In genomic region chr12:55490722-55491449, GRCm38 (mm10) we compare ENCODE assay signal across 9 mouse cellular contexts. TPM values are rescaled to one million over a fixed set of nuclear protein-coding genes. Genes with fewer than 3 reads are reported as not detected.
DNase-seq lines count a peak whose midpoint lies in the region; ATAC-seq and TF ChIP-seq lines count a peak whose summit lies in the region.
"Had no signal": no experiment of that assay in that cellular context is flagged by ENCODE, and none has a peak within 500 bp of the region (broad histone marks: within the 10 kb centered on the region; RNA-seq: fewer than 3 reads in every experiment).

No protein-coding gene starts in this region.

- peak overlapping the region; percentile 91 for H3K4me2 ChIP-seq in liver, embryonic 14.5 days (ENCODE audit: low read depth)
- H3K4me2 ChIP-seq in neural tube, embryonic 15.5 days: peak overlapping the region; percentile 91

- no peak for DNase-seq in MEL (ENCODE audit: low read depth, low spot score)
- DNase-seq in forebrain, embryonic 10.5 days (ENCODE audit: extremely low spot score, low spot score): no peak
- DNase-seq in heart, postnatal 4 days: peak; percentile 38
- no peak for DNase-seq in liver, embryonic 14.5 days (ENCODE audit: low read depth in 3 of 3, low spot score in 3 of 3)
- DNase-seq in right cerebral cortex, adult 2 months (ENCODE audit: low spot score in 2 of 2): no peak

- peak overlapping the region; percentile 46; the same call in 1 of the 2 replicates for H3K27ac ChIP-seq in MEL (ENCODE audit: control insufficient read depth, low read depth, low read length)
- H3K27ac ChIP-seq in forebrain, embryonic 10.5 days: peak overlapping the region; percentile 98
- H3K27ac ChIP-seq in liver, embryonic 14.5 days: no peak overlapping the region
- peak overlapping the region; percentile 99 for H3K27ac ChIP-seq in neural tube, embryonic 15.5 days (replicated peaks)

- no peak for TF ChIP-seq RAD21 in MEL (IDR thresholded peaks at IDR 0.05; ENCODE audit: low read depth, low read length)

- H3K79me2 ChIP-seq in MEL (ENCODE audit: control insufficient read depth, insufficient read depth, low read length, poor library complexity): peaks cover 10% of the 10 kb centered on the region

- no peak for TF ChIP-seq EP300 in MEL (IDR thresholded peaks at IDR 0.05; ENCODE audit: low read depth in 1 of 2, low read length in 2 of 2)
- TF ChIP-seq EP300 in liver, embryonic 14.5 days (IDR thresholded peaks at IDR 0.05; ENCODE audit: low read depth): no peak

- no peaks in the 10 kb centered on the region; the same call in none of the 2 replicates for H3K27me3 ChIP-seq in erythroblast, embryonic 14.5 days (ENCODE audit: control insufficient read depth)
- no peaks in the 10 kb centered on the region for H3K27me3 ChIP-seq in MEL (ENCODE audit: control insufficient read depth in 1 of 2, insufficient read depth in 2 of 2, low read length in 2 of 2)
- H3K27me3 ChIP-seq in forebrain, embryonic 10.5 days (ENCODE audit: poor library complexity, severe bottlenecking): 0 out of 2 replicates have a peak, but pooled peaks cover 8% of the 10 kb centered on the region
- no peaks in the 10 kb centered on the region for H3K27me3 ChIP-seq in liver, embryonic 14.5 days (ENCODE audit: control insufficient read depth, insufficient read depth, low read length)
- H3K27me3 ChIP-seq in neural tube, embryonic 15.5 days (replicated peaks): no peaks in the 10 kb centered on the region
- H3K27me3 ChIP-seq: Patski had no signal

- H3K4me3 ChIP-seq in erythroblast, embryonic 14.5 days (replicated peaks): peak overlapping the region; percentile 84
- H3K4me3 ChIP-seq in MEL (ENCODE audit: control insufficient read depth in 1 of 2, insufficient read depth in 1 of 2, low read depth in 2 of 2, low read length in 2 of 2): peak overlapping the region; percentile 63 to 82
- peak overlapping the region; percentile 65 for H3K4me3 ChIP-seq in forebrain, embryonic 10.5 days
- H3K4me3 ChIP-seq in liver, embryonic 14.5 days (ENCODE audit: insufficient read depth in 1 of 2, low read depth in 2 of 2, low read length in 2 of 2): peak overlapping the region; percentile 62 to 71
- peak overlapping the region; percentile 95 for H3K4me3 ChIP-seq in neural tube, embryonic 15.5 days (replicated peaks)

- H3K36me3 ChIP-seq in erythroblast, embryonic 14.5 days (ENCODE audit: control insufficient read depth): peaks cover 18% of the 10 kb centered on the region
- H3K36me3 ChIP-seq in MEL (ENCODE audit: control insufficient read depth in 1 of 2, insufficient read depth in 2 of 2, low read length in 2 of 2): peaks cover 3 to 8% of the 10 kb centered on the region in 2 experiments
- H3K36me3 ChIP-seq in forebrain, embryonic 10.5 days (replicated peaks): peaks cover 44% of the 10 kb centered on the region
- H3K36me3 ChIP-seq in liver, embryonic 14.5 days (replicated peaks; ENCODE audit: control insufficient read depth, insufficient read depth, low read depth): peaks cover 6% of the 10 kb centered on the region
- peaks cover 36% of the 10 kb centered on the region for H3K36me3 ChIP-seq in neural tube, embryonic 15.5 days

- TF ChIP-seq CTCF in MEL (IDR thresholded peaks at IDR 0.05 in 2 of 3, conservative IDR thresholded peaks at IDR 0.05 in 1 of 3; ENCODE audit: control insufficient read depth in 1 of 3, insufficient read depth in 1 of 3, low read depth in 2 of 3, low read length in 3 of 3, poor library complexity in 1 of 3, severe bottlenecking in 1 of 3): no peak
- no peak for TF ChIP-seq CTCF in liver, embryonic 14.5 days (IDR thresholded peaks at IDR 0.05; ENCODE audit: low read depth)

- TF ChIP-seq POLR2A in MEL (IDR thresholded peaks at IDR 0.05; ENCODE audit: control insufficient read depth in 1 of 2, insufficient read depth in 1 of 2, low read depth in 1 of 2, low read length in 2 of 2, poor library complexity in 1 of 2): no peak

- WGBS in forebrain, embryonic 10.5 days: 89% methylated on average over 13 of the region's 13 CpGs
- 83% methylated on average over 13 of the region's 13 CpGs for WGBS in liver, embryonic 14.5 days (ENCODE audit: insufficient replicate concordance)
- WGBS in neural tube, embryonic 15.5 days: 80% methylated on average over 13 of the region's 13 CpGs

- H3K9ac ChIP-seq in MEL (ENCODE audit: control insufficient read depth, low read depth, low read length, poor library complexity, severe bottlenecking): peak overlapping the region; percentile 72
- peak overlapping the region; percentile 81 for H3K9ac ChIP-seq in liver, embryonic 14.5 days (replicated peaks)
- H3K9ac ChIP-seq in neural tube, embryonic 15.5 days (replicated peaks): peak overlapping the region; percentile 99

- H3K9me3 ChIP-seq in erythroblast, embryonic 14.5 days (ENCODE audit: control insufficient read depth, low read length): no peaks in the 10 kb centered on the region
- no peaks in the 10 kb centered on the region for H3K9me3 ChIP-seq in MEL (replicated peaks; ENCODE audit: insufficient read depth, low read length)
- no peaks in the 10 kb centered on the region for H3K9me3 ChIP-seq in forebrain, embryonic 10.5 days
- H3K9me3 ChIP-seq in liver, embryonic 14.5 days (ENCODE audit: control insufficient read depth, low read length): no peaks in the 10 kb centered on the region
- no peaks in the 10 kb centered on the region for H3K9me3 ChIP-seq in neural tube, embryonic 15.5 days (replicated peaks)

- ATAC-seq in erythroblast, adult 5-6 weeks (replicated peaks; ENCODE audit: low FRiP score, poor library complexity, severe bottlenecking): no peak
- no peak for ATAC-seq in liver, embryonic 14.5 days (ENCODE audit: insufficient read depth)
- no peak for ATAC-seq in neural tube, embryonic 15.5 days (ENCODE audit: low FRiP score)

- peaks cover 35% of the 10 kb centered on the region for H3K4me1 ChIP-seq in erythroblast, embryonic 14.5 days (ENCODE audit: control insufficient read depth)
- H3K4me1 ChIP-seq in MEL (ENCODE audit: control insufficient read depth in 1 of 2, insufficient read depth in 2 of 2, low read length in 2 of 2): peaks cover 0 to 13% of the 10 kb centered on the region in 2 experiments; a peak in 3 of 4 replicates
- H3K4me1 ChIP-seq in forebrain, embryonic 10.5 days: peaks cover 29% of the 10 kb centered on the region
- H3K4me1 ChIP-seq in liver, embryonic 14.5 days (replicated peaks; ENCODE audit: control insufficient read depth in 2 of 2, insufficient read depth in 2 of 2, low read length in 1 of 2): peaks cover 5 to 22% of the 10 kb centered on the region in 2 experiments
- peaks cover 37% of the 10 kb centered on the region for H3K4me1 ChIP-seq in neural tube, embryonic 15.5 days

TF ChIP-seq in MEL, 35 proteins besides CTCF, POLR2A, EP300 and RAD21:
- TF ChIP-seq NELFE (IDR thresholded peaks at IDR 0.05; ENCODE audit: low read depth, low read length) (no peak), RCOR1 (IDR thresholded peaks at IDR 0.05; ENCODE audit: low read depth, low read length) (no peak), ELF1 (IDR thresholded peaks at IDR 0.05; ENCODE audit: low read depth, low read length) (no peak), ZC3H11A (IDR thresholded peaks at IDR 0.05; ENCODE audit: low read depth, low read length) (no peak), MAFK (IDR thresholded peaks at IDR 0.05; ENCODE audit: borderline replicate concordance, low read depth, low read length) (no peak), USF1 (IDR thresholded peaks at IDR 0.05; ENCODE audit: low read depth, low read length) (no peak), HCFC1 (IDR thresholded peaks at IDR 0.05; ENCODE audit: low read depth, low read length) (no peak), POLR2AphosphoS5 (IDR thresholded peaks at IDR 0.05; ENCODE audit: borderline replicate concordance, low read depth, low read length) (no peak), ZNF384 (IDR thresholded peaks at IDR 0.05; ENCODE audit: low read depth, low read length) (no peak), ETS1 (IDR thresholded peaks at IDR 0.05; ENCODE audit: low read depth, low read length) (no peak), USF2 (IDR thresholded peaks at IDR 0.05; ENCODE audit: borderline replicate concordance in 1 of 2, insufficient read depth in 1 of 2, low read depth in 1 of 2, low read length in 2 of 2) (no peak), MEF2A (IDR thresholded peaks at IDR 0.05; ENCODE audit: extremely low read depth, insufficient replicate concordance, low read depth, low read length, poor library complexity, severe bottlenecking) (no peak), SMC3 (IDR thresholded peaks at IDR 0.05; ENCODE audit: low read depth, low read length) (no peak), MAZ (IDR thresholded peaks at IDR 0.05; ENCODE audit: low read depth, low read length) (no peak), BHLHE40 (IDR thresholded peaks at IDR 0.05; ENCODE audit: borderline replicate concordance, low read depth, low read length) (no peak), MAX (IDR thresholded peaks at IDR 0.05; ENCODE audit: low read length) (no peak)

RNA-seq across cellular contexts. Expression of gene Nfkbia, which starts 1.6 kb away (rescaled TPM):
- 4.2 and 6.8 TPM in 2 replicates for polyA plus RNA-seq in erythroblast, embryonic 14.5 days (2012)
- total RNA-seq in erythroblast, adult 5-6 weeks (2015; ENCODE audit: low replicate concordance): 13.4 and 14.8 TPM in 2 replicates
- 14.1 and 20.5 TPM in 2 replicates for total RNA-seq in erythroblast, adult 5-6 weeks (2017; ENCODE audit: low replicate concordance)
- 8.1 and 9.3 TPM in 2 replicates for total RNA-seq in MEL (2012; rRNA removed)
- 10 to 100 TPM in 1 of 2 experiments, not detected in 1; 15.9 TPM for polyA plus RNA-seq in MEL (2012; ENCODE audit: insufficient read depth in 1 of 2, insufficient read length in 2 of 2, low read depth in 1 of 2, low replicate concordance in 2 of 2, missing spikeins in 1 of 2)
- 34.3 and 36.1 TPM in 2 replicates for polyA plus RNA-seq in forebrain, embryonic 10.5 days (2016; fragmentation: Nextera tagmentation; extraction: Ambion mirVana)
- total RNA-seq in heart, postnatal 4 days (2021): 10 to 100 TPM; 31.4 to 34.2 TPM
- polyA plus RNA-seq in liver, embryonic 14.5 days (2012; rRNA removed): 8.1 and 8.8 TPM in 2 replicates
- polyA plus RNA-seq in liver, embryonic 14.5 days (2014; fragmentation: Nextera tagmentation; extraction: Ambion mirVana): 11.8 and 12.4 TPM in 2 replicates
- 60.2 and 92.7 TPM in 2 replicates for polyA plus RNA-seq in neural tube, embryonic 15.5 days (2015; fragmentation: Nextera tagmentation; extraction: Ambion mirVana)
